Mouse (Mus musculus): Measurements from ENCODE around the gene Gpat3. TPM values are rescaled to one million over a fixed set of nuclear protein-coding genes. Genes with fewer than 3 reads are reported as not detected.

Gpat3 gene
- polyA plus RNA-seq (2015; fragmentation: Nextera tagmentation; extraction: Ambion mirVana) = 13.6 and 15.3 TPM in 2 replicates

GRCm38 (mm10) chr5:100845485-100845847, at the start of gene Gpat3:
Gene Gpat3, plus strand, starts transcription at chr5:100845713.
- H3K36me3 ChIP-seq (ENCODE audit: control insufficient read depth, insufficient read depth) = peaks cover 12% of the 10 kb centered on the region
- peak within 1 kb of the TSS; percentile 71 for H3K4me2 ChIP-seq (ENCODE audit: low read depth, low read length)
- ATAC-seq (replicated peaks; ENCODE audit: extremely low read depth, insufficient read depth, low FRiP score) = peak; percentile 62
- peak within 1 kb of the TSS; percentile 85 for H3K9ac ChIP-seq (ENCODE audit: low read length)
- H3K4me3 ChIP-seq (ENCODE audit: low read length) = peak within 1 kb of the TSS; percentile 70
- peaks cover 6% of the 10 kb centered on the region; the same call in 1 of the 2 replicates for H3K4me1 ChIP-seq (ENCODE audit: control insufficient read depth, insufficient read depth, low read length)
- 1% methylated on average over 16 of the region's 16 CpGs for WGBS
- H3K27ac ChIP-seq (ENCODE audit: low read length) = peak within 1 kb of the TSS; percentile 97
- peaks cover 11% of the 10 kb centered on the region for H3K9me3 ChIP-seq (replicated peaks; ENCODE audit: control insufficient read depth, low read length)
- H3K27me3 ChIP-seq (ENCODE audit: control insufficient read depth, insufficient read depth, low read length) = no peaks in the 10 kb centered on the region; the same call in 1 of the 2 replicates

- ATAC-seq (replicated peaks; ENCODE audit: extremely low read depth, insufficient read depth, low FRiP score) = peak; percentile 96
- WGBS = under 1% methylated on average over 67 of the region's 67 CpGs
These were observed 47.2 kb upstream of the Gpat3 start, which contains the start of the genes Helq and Mrps18c for GRCm38 (mm10) chr5:100798165-100798860. Gene Helq, minus strand, starts transcription at chr5:100798598. Gene Mrps18c, plus strand, starts transcription at chr5:100798627.

DNA sequence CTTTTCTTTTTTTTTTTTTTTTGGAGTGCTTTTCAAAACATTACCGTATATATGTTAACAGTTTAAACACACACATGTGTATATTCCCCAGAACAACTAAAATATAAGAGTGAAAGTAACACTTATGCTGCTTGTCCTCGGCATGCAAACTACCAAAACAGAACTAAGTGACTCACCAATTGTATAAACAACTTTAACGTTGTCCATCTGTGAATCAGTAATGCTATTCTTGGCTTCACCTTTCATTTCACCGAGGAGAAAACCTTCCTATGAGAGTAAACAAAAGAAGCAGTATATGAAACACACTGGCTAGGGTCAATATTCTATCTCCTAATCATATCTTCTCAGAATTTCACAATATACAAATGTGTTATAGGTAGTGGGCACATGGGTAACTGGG, 27.2 kb upstream of the Gpat3 start:
- Histone ChIP-seq H3K4me1 (ENCODE audit: control insufficient read depth, insufficient read depth, low read length) (no peaks in the 10 kb centered on the region), H3K9me3 (replicated peaks; ENCODE audit: control insufficient read depth, low read length) (no peaks in the 10 kb centered on the region), H3K27me3 (ENCODE audit: control insufficient read depth, insufficient read depth, low read length) (no peaks in the 10 kb centered on the region), H3K27ac (ENCODE audit: low read length) (no peak overlapping the region), H3K36me3 (ENCODE audit: control insufficient read depth, insufficient read depth) (peaks cover 9% of the 10 kb centered on the region), H3K4me3 (ENCODE audit: low read length) (no peak overlapping the region), H3K4me2 (ENCODE audit: low read depth, low read length) (no peak overlapping the region), H3K9ac (ENCODE audit: low read length) (no peak overlapping the region)
- 65% methylated on average over 4 of the region's 4 CpGs for WGBS
- no peak for ATAC-seq (replicated peaks; ENCODE audit: extremely low read depth, insufficient read depth, low FRiP score)

More at GRCm38 (mm10) chr5:100798165-100798860, 47.2 kb upstream of the Gpat3 start, which contains the start of the genes Helq and Mrps18c:
- peak within 1 kb of the TSS; percentile 79 for H3K4me3 ChIP-seq (ENCODE audit: low read length)
- H3K9me3 ChIP-seq (replicated peaks; ENCODE audit: control insufficient read depth, low read length) = no peaks in the 10 kb centered on the region
- no peaks in the 10 kb centered on the region for H3K27me3 ChIP-seq (ENCODE audit: control insufficient read depth, insufficient read depth, low read length)
- peaks cover 9% of the 10 kb centered on the region for H3K36me3 ChIP-seq (ENCODE audit: control insufficient read depth, insufficient read depth)
- H3K9ac ChIP-seq (ENCODE audit: low read length) = peak within 1 kb of the TSS; percentile 84
- peak within 1 kb of the TSS; percentile 87 for H3K4me2 ChIP-seq (ENCODE audit: low read depth, low read length)
- H3K27ac ChIP-seq (ENCODE audit: low read length) = peak within 1 kb of the TSS; percentile 16; the same call in 1 of the 2 replicates
- peaks cover 8% of the 10 kb centered on the region; the same call in 1 of the 2 replicates for H3K4me1 ChIP-seq (ENCODE audit: control insufficient read depth, insufficient read depth, low read length)

- 30% methylated on average over 16 of the region's 16 CpGs for WGBS
- H3K4me3 ChIP-seq (ENCODE audit: low read length) = peak overlapping the region; percentile 95
- H3K9ac ChIP-seq (ENCODE audit: low read length) = peak overlapping the region; percentile 99
- no peaks in the 10 kb centered on the region for H3K27me3 ChIP-seq (ENCODE audit: control insufficient read depth, insufficient read depth, low read length)
- no peak for ATAC-seq (replicated peaks; ENCODE audit: extremely low read depth, insufficient read depth, low FRiP score)
- no peaks in the 10 kb centered on the region; the same call in 1 of the 2 replicates for H3K36me3 ChIP-seq (ENCODE audit: control insufficient read depth, insufficient read depth)
- no peaks in the 10 kb centered on the region for H3K9me3 ChIP-seq (replicated peaks; ENCODE audit: control insufficient read depth, low read length)
- no peaks in the 10 kb centered on the region for H3K4me1 ChIP-seq (ENCODE audit: control insufficient read depth, insufficient read depth, low read length)
- peak overlapping the region; percentile 78 for H3K27ac ChIP-seq (ENCODE audit: low read length)
- H3K4me2 ChIP-seq (ENCODE audit: low read depth, low read length) = peak overlapping the region; percentile 85
These were observed 25.7 kb upstream of the Gpat3 start for GRCm38 (mm10) chr5:100819568-100820480.

DNA sequence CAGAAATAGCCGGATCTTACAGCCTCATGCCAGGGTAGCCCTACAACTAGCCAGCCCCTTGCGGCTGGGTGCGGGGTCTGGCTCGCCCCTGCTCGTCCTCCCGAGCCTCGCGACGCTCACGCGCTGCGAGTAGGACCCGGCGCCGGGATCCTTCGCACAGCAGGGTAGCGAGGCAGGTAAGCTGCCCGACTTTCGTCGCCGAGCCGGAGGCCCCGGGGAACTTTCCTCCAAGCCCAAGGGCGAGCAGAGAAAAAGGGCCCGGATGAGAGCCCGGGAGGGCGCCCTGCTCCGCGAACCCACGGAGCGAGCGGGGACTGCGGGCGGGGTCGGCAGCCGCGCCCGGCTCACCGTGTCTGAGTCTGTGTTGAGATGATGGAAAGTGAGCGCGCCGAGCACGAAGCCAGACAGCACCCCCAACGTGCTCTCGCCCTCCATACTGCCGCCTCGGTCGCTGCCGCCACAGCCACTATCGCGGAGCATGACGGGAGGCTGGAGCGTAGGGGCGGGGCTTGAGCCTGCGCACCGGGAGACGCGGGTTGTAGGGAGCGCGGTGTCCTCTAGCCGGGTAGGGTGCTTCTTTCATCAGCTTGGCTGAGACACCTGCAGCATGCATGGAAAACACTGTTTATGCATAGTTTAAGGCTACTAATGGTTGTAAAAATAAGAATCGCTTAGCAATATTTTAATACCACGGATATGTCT, 24.9 kb upstream of the Gpat3 start, which contains the start of gene Abraxas1:
TSS of gene Abraxas1 (minus strand) at position 483 of the 702 bp plus-strand sequence.
- Histone ChIP-seq H3K4me3 (ENCODE audit: low read length) (peak within 1 kb of the TSS; percentile 95), H3K9me3 (replicated peaks; ENCODE audit: control insufficient read depth, low read length) (no peaks in the 10 kb centered on the region), H3K9ac (ENCODE audit: low read length) (peak within 1 kb of the TSS; percentile 99), H3K4me1 (ENCODE audit: control insufficient read depth, insufficient read depth, low read length) (no peaks in the 10 kb centered on the region), H3K4me2 (ENCODE audit: low read depth, low read length) (peak within 1 kb of the TSS; percentile 85), H3K27ac (ENCODE audit: low read length) (peak within 1 kb of the TSS; percentile 78), H3K36me3 (ENCODE audit: control insufficient read depth, insufficient read depth) (no peaks in the 10 kb centered on the region), H3K27me3 (ENCODE audit: control insufficient read depth, insufficient read depth, low read length) (no peaks in the 10 kb centered on the region)
- peak; percentile 95 for ATAC-seq (replicated peaks; ENCODE audit: extremely low read depth, insufficient read depth, low FRiP score)
- under 1% methylated on average over 62 of the region's 63 CpGs for WGBS

- ATAC-seq (replicated peaks; ENCODE audit: extremely low read depth, insufficient read depth, low FRiP score) = no peak
- WGBS = 79% methylated on average over 8 of the region's 8 CpGs
- Histone ChIP-seq H3K9ac (ENCODE audit: low read length) (peak overlapping the region; percentile 99; the same call in 1 of the 2 replicates), H3K27me3 (ENCODE audit: control insufficient read depth, insufficient read depth, low read length) (no peaks in the 10 kb centered on the region), H3K27ac (ENCODE audit: low read length) (no peak overlapping the region), H3K4me3 (ENCODE audit: low read length) (peak overlapping the region; percentile 95), H3K9me3 (replicated peaks; ENCODE audit: control insufficient read depth, low read length) (no peaks in the 10 kb centered on the region), H3K4me1 (ENCODE audit: control insufficient read depth, insufficient read depth, low read length) (no peaks in the 10 kb centered on the region), H3K36me3 (ENCODE audit: control insufficient read depth, insufficient read depth) (no peaks in the 10 kb centered on the region), H3K4me2 (ENCODE audit: low read depth, low read length) (peak overlapping the region; percentile 85)
These were observed 24.1 kb upstream of the Gpat3 start for GRCm38 (mm10) chr5:100821375-100821774.

DNA sequence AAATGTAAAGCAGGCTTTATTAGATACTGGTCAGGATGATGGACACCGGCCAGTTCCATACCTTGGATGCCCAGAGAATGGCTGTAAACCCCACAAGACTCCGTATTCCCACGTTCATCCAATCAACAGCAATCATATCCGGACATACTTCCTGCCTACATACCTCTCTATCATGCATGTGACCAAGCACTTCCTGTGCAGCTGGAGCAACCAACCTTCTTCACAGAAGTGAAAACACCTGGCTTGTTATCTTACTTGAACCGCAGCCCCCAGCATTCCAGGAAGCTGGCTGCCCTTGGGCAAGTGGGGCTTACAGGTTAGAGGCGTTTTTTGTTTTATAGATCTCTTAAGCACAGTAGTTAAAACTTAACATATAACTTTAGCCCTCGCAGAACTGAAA, 22.7 kb upstream of the Gpat3 start:
- WGBS = 70% methylated on average over 7 of the region's 7 CpGs
- no peaks in the 10 kb centered on the region for H3K36me3 ChIP-seq (ENCODE audit: control insufficient read depth, insufficient read depth)
- H3K4me1 ChIP-seq (ENCODE audit: control insufficient read depth, insufficient read depth, low read length) = no peaks in the 10 kb centered on the region
- ATAC-seq (replicated peaks; ENCODE audit: extremely low read depth, insufficient read depth, low FRiP score) = no peak
- H3K27me3 ChIP-seq (ENCODE audit: control insufficient read depth, insufficient read depth, low read length) = no peaks in the 10 kb centered on the region
- no peak overlapping the region for H3K27ac ChIP-seq (ENCODE audit: low read length)
- no peak overlapping the region for H3K9ac ChIP-seq (ENCODE audit: low read length)
- H3K4me3 ChIP-seq (ENCODE audit: low read length) = no peak overlapping the region
- H3K9me3 ChIP-seq (replicated peaks; ENCODE audit: control insufficient read depth, low read length) = no peaks in the 10 kb centered on the region
- H3K4me2 ChIP-seq (ENCODE audit: low read depth, low read length) = no peak overlapping the region

DNA sequence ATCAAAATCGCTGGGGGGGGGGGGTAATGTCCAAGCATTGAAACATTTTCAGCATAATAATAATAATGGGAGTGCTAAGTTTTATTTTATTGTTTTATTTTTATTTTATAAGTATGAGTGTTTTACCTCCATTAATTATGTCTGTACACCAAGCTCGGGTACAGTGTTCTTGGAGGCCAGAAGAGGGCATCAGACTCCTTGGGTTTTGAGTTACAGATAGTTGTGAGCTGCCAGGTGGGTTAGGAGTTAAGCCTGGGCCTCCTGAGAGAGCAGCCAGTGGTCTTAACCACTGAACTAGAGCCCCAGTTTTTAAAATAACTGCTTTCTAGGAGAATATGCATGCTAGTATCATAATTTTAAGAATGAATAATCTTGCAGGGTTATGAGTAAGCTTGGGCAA, 19.5 kb upstream of the Gpat3 start:
- Histone ChIP-seq H3K27me3 (ENCODE audit: control insufficient read depth, insufficient read depth, low read length) (no peaks in the 10 kb centered on the region), H3K9me3 (replicated peaks; ENCODE audit: control insufficient read depth, low read length) (no peaks in the 10 kb centered on the region), H3K27ac (ENCODE audit: low read length) (no peak overlapping the region), H3K4me2 (ENCODE audit: low read depth, low read length) (no peak overlapping the region), H3K36me3 (ENCODE audit: control insufficient read depth, insufficient read depth) (no peaks in the 10 kb centered on the region), H3K4me1 (ENCODE audit: control insufficient read depth, insufficient read depth, low read length) (no peaks in the 10 kb centered on the region), H3K4me3 (ENCODE audit: low read length) (no peak overlapping the region), H3K9ac (ENCODE audit: low read length) (no peak overlapping the region)
- 30% methylated on average over 2 of the region's 2 CpGs for WGBS
- ATAC-seq (replicated peaks; ENCODE audit: extremely low read depth, insufficient read depth, low FRiP score) = no peak

Data from heart, embryonic 16.5 days (tissue).